Mouse (Mus musculus): Measurements from ENCODE around the gene Sf3b6.
"Not testable (repeated sequence)": the region's sequence is repeated elsewhere in the genome, so short reads cannot be mapped to it uniquely, and the experiment has no call there.

Gene Sf3b6
- long read RNA-seq, experiment 1, transcript Sf3b6-201 (4 exons, 1,180 nt): major isoform, 52 of 59 reads
- long read RNA-seq, experiment 1, partial matches to known transcripts: 1 of 59 reads
- long read RNA-seq, experiment 1, other reads (novel, unspliced or antisense): 5 of 59 reads
- long read RNA-seq, experiment 2, transcript Sf3b6-201 (4 exons, 1,180 nt): major isoform, 43 of 48 reads
- long read RNA-seq, experiment 2, partial matches to known transcripts: 0 of 48 reads
- long read RNA-seq, experiment 2, other reads (novel, unspliced or antisense): 4 of 48 reads

DNA sequence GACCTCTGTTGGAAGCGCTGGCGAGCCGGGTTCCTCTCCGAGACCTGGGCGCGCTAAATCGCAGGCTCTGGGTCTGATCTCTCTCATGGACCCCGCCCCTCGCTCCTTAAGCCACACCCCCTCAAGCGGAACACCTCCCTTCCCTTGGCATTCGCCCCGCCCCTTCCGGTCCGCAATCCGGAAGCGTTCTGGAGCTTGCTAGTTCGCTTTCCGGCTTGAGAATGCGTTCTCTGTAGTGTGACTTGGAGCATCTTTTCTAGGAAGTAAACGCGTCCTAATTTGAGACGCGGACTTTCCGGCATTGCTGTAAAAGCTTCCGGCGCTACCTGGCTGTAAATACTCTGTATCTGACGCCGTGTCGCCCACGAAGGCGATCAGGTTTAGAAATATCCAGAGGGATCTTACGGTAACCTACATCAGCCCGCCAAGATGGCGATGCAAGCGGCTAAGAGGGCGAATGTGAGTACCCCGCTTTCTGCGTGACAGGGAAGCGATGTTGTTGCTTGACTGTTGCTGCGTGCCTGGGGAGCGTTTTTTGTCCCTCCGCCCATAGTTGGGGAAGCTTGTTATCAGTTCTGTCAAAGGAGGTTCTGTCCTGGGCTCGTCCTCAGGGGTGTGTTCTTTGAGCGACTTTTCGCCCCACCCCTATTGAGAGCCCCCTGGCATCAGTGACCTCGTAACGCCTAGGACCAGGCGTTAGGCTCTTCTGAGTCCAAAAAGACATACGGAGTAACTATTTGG is at the start of gene Sf3b6:
TSS of gene Sf3b6 (plus strand) at position 184 of the 741 bp plus-strand sequence.
- intact Hi-C loops (cut with DNase I): no loop called here

DNA sequence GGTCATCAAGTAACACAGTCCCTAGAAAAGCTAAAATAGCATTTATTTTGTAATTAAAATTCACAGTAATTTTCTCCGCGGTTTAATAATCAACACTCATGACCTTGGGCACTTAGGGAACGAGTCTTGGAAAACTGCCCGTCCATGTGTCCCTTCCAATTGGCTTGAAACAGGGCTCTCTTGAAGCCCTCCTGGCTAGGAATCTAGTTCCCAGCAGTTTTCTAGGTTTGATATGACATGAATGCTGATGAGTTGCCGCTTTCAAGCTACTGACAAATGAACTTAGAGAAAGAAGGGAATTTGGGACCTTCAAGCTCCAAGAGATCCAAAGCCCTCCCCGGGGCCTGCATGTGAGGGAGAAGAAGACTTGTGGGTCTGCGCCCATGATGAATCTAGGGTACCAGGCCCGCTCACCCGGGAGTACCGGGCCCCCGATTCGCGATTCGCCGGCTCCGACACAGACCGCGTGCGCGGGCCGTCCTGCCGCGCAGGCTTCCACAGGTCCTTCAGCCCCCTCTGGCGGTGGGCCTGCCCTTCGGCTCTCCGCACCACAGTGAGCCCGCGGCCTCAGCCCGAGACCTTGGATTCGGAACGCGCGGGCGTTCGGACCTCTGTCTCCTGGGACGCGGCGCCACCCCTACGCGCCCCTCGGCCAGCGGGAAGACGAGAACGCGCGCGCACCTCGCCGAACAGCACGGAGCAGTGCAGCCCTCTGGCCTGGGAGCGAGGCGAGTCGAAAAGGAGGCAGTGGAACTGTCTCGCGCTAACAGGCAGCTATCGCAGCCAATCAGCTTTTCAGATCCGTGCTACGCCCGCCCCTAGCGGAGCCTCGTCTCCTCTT is 48.6 kb upstream of the Sf3b6 start, which contains the start of the genes Pfn4 and Fam228b:
TSS of gene Pfn4 (plus strand) at position 531 of the 841 bp plus-strand sequence.
TSS of gene Fam228b (minus strand) at position 776 of the 841 bp plus-strand sequence.
- intact Hi-C loops (cut with DNase I): loop anchor here (5.0 kb wide), 1 partner anchor 201 kb away; no protein-coding TSS in a partner anchor

DNA sequence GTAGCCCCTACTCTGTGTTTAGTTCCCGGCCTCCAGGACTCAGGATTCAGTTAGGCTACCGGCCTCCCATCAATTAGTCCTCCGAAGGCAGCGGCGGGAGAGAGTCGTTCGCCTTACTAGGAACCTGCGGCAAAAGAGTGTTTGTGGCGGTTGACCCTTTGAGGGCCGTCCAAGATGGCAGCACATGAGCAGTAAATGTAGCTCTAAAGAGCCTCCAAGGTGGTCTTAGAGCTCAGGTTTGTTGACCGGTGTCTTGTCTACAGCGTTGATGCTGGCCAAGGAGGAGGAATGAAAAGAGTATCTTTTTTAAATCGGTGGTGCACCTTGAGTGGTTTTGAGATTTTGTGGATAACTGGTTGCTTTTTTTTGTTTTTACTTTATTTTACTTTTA is 48.0 kb upstream of the Sf3b6 start:
- intact Hi-C loops (cut with DNase I): loop anchor here (5.0 kb wide), 1 partner anchor 202 kb away; no protein-coding TSS in a partner anchor

DNA sequence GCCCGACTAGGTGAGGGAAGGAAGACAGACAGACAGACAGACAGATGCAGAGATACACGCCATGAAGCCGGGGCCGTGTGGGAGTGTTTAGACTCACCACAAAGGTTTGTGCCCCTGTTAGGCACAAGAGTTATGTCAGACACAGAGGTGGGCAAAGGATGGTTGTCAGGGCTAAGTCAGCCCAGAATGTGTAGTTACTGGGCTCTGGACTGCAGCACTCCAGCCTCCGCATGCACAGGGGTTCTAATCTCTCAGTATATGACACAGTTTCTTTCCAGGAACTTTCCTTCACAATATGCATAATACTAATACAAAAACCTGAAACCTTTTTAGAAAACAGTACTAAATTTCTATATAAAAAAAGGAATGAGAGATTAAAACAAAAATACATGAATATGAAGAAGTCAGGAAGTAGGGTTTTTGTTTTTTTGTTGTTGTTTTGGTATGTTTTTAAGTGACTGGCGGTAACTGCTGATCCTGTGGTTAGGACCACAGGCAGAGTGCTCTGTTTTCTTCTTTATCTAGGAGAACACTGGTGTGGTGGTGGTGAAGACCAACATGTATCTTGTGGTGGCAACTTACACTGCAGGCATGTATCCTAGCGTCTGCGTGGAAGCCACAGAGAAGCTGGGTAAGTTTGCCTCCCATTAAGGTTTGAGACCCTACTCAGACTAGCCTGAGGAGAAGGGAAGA is 42.3 kb upstream of the Sf3b6 start:
- intact Hi-C loops (cut with DNase I): no loop called here

DNA sequence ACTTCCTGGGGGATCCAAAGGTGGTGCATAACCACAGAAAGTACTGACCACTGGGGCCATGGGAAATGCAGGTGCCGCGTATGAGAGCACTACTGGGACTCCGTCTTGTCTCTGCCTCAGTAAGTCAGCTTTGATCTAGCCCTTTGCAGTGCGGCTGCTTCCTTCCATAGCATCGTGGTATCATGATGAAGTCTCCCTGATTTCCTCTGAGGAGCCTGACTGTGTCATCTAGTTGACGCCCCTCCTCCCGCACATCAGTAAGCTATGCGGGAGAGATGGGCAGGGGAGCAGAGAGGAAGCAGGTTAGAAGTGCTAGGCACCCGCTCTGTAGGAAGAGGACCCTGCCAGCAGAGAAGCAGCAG is 41.8 kb upstream of the Sf3b6 start:
- intact Hi-C loops (cut with DNase I): no loop called here

DNA sequence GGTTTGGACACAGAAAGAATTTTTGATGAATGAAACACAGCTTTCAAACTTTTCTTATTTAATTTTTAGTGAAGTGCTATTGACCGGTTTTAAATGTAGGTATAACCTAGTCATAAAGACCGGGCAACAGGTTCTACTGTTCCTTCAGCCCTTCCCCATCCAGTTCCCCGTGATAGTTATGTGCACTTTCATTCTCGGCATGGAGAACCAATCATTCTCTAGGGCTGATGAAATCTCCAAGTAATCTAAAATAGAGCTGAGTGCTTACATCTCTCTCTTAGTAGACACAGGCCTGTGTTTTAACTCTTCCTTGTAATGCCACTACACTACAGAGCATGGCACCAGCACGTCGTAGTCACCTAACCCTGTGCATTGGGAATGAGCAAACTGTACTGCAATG is 39.6 kb upstream of the Sf3b6 start:
- intact Hi-C loops (cut with DNase I): no loop called here

DNA sequence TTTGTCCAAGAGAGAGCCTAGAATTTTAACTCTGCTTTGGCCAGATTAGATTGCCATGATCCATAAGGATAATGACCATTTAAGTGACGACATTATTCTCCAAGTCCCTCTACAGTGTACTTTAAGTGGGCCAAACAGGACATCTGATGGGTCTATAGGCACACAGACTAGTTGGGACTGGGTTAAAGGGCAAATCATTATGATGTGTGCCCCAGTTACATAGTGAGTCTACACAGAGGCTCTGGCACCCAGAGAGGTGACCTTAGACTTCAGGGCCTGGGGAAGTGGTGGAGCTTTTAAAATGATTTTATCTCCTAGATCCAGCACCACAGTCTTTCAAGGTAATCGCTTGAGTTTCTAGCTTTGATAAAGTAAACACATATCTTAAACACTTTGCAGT is 37.1 kb upstream of the Sf3b6 start:
- intact Hi-C loops (cut with DNase I): no loop called here

DNA sequence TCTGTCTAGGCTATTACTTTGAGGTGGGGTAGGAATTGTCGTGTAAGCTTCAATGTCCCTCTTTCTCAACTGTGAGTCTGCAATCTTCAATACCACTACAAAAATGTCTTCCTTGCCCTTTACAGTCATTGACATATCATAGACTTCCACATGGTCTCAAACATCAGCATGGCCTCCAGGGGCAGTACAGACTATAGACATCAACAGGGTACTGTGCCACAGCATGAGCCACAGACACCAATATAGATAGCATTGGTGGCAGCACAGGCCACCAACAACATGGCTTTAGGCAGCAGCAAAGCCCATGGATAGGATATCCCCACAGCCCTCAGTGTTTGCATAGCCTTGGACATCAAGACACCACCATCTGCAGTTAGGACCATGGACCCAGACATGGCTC is 36.1 kb upstream of the Sf3b6 start:
- intact Hi-C loops (cut with DNase I): no loop called here

DNA sequence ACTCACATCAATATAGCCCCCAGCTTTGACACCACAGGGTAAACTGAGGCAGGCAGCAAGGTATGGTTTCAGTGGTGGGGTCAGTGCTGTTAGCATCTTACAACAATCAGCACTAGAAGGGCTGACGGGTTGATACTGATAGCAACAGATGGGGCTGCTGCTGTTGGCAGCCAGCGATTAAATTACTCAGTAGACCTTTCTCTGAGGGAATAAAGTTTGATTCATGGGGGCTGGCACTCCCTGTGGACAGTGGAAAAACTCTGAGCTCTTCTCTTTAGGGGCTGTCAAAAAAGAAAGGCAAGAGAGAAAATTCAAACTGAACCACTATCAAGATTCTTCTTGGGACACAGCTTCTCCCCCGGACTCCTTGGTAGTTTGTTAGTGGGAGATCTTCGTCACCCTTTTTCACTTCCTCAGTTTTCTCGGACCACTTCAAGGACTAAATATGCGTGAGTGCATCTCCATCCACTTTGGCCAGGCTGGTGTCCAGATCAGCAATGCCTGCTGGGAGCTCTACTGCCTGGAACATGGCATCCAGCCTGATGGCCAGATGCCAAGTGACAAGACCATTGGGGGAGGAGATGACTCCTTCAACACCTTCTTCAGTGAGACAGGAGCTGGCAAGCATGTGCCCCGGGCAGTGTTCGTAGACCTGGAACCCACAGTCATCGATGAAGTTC is 35.5 kb upstream of the Sf3b6 start:
- intact Hi-C loops (cut with DNase I): not testable (repeated sequence)

DNA sequence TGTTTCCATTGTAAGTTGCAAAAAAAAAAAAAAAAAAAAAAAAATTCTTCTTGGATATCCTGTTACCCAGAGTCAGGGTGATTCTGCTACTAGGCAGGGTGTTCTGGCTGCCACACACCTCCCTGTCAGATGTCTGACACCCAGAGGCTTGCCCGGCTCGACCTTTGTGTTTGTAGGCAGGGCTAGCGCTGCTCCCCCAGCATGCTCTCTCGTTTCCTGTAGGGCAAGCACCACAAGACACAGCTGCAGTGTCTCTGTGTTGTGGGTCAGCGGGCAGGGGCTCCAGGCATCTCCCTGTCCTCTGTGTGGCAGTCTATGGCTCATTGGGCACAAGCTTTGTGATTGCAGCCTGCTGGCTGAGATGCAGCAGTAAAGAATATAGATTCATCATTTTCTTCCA is 33.7 kb upstream of the Sf3b6 start:
- intact Hi-C loops (cut with DNase I): no loop called here

DNA sequence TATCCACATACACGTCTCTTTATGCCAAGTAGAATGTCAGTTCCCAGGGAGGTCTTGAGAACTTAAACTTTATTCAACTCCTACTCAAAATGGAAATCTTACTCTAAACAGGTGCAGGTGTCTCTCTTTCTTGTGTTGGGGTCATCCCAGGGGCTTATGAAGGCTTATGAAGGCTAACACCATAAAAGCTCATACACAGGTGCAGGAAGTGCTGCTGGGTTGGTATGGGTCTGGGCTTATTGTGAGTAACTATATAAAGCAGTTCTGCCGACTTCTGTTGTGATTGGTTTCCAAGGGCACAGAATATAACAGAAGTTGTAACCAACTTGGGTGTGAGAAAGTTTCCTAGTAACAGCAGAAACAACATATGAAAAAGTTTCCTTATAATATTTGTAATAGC is 32.9 kb upstream of the Sf3b6 start:
- intact Hi-C loops (cut with DNase I): no loop called here

DNA sequence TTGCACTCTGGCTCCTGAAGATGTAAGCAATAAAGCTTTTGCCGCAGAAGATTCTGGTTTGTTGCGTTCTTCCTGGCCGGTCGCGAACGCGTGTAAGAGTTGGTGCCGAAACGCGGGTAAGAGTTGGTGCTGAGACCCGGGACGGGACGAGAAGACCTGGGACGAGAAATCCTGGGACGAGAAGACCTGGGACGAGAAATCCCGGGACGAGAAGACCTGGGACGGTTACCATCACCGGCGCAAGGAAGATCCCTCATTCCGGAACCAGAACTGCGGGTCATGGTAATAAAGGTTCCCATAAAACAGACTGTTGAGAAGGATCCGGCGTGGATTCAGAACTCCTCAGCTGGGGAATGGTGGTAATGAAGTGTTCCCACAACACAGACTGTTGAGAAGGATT is 29.2 kb upstream of the Sf3b6 start:
- intact Hi-C loops (cut with DNase I): not testable (repeated sequence)

DNA sequence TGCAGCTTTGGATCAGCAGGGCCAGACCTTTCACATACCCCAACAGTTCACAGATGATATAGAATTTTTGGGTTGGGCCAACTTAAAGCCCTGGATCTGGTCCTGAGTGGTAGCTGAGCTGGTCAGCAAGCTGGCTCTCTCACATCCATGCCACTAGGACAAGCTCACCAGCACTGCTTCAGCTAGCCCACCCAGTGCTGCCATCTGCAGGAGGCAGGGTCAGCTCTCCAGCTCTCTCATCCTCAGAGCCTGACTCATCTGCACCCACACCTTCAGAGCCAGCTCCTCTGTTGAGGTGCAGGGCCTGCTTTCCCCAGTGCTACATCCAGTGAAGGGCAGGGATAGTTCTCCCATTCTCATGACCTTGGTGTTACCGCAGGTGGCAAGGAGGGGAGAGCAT is 23.6 kb upstream of the Sf3b6 start:
- intact Hi-C loops (cut with DNase I): no loop called here

DNA sequence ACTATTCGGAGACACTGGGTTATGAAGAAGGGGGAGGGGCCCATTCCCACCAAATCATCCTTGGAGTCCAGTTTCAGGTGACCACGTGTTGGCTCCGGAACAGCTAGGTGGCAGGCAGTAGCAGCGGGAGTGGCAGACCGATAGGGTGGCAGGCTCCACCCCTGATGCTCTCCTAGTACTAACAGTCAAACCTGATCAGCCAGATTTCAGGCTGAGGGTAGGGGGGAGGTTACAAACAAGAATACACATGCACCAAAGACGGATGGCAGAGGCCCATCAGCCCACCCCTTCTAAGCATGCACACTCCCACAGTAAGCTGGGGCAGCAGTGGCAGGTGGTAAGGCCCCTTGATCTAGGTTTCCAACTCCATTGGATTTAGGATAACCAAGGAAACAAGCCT is 19.9 kb upstream of the Sf3b6 start:
- intact Hi-C loops (cut with DNase I): not testable (repeated sequence)

DNA sequence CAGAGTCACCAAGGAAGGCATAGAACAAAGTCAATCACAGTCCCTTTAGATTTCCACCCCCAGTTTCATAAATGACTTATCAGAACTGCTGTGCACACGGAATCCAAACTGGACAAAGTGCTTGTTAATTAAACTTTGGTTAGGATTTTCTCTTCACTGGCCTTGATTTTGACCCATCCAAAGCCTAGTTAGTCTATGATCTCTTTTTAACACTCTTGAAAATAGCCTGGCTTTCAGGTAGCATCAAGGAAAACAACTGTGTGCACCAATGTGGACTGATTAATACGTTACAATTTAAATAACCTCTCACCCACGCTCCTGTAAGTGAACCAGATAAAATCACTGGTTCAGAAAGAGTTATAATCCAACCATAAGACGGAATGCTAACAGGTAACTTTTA is 6.3 kb upstream of the Sf3b6 start:
- intact Hi-C loops (cut with DNase I): no loop called here

DNA sequence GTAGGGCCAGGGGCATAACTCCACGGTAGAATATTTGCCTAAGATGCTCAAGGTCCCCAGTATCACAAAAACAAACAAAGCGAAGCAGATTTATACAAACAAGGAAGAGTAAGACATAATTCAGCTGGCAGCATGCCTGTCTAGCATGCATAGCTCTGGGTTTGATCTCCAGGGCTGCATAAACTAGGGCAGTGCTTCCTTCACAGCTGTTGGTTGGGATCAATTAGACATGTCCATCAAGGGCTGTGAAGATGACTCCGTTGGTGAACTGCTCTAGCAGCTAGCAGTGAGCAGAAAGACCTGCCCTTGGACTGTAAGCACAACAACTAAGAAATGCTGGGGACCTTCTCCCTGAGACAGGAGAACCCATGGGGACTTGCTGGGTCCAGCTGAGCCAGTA is 5.6 kb upstream of the Sf3b6 start:
- intact Hi-C loops (cut with DNase I): no loop called here

DNA sequence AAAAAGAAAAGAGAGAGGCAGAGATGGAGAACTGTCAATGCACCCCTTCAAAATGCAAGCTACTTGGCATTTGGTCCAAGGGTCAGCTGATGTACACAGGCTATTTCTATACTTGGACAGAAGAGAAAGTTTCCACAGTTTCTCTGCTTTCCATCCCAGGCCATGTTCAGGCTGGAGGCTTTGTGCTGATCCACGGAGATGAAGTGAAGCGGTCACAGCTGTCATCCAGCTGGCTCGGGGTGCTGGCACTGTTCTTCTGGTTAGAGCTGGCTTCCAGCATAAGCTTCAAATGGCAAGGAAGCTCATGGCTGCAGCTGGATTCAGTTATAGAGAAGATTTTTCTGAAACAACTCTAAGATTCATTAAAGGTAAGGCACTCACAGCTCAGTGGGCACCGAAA is 3.7 kb upstream of the Sf3b6 start:
- intact Hi-C loops (cut with DNase I): no loop called here

DNA sequence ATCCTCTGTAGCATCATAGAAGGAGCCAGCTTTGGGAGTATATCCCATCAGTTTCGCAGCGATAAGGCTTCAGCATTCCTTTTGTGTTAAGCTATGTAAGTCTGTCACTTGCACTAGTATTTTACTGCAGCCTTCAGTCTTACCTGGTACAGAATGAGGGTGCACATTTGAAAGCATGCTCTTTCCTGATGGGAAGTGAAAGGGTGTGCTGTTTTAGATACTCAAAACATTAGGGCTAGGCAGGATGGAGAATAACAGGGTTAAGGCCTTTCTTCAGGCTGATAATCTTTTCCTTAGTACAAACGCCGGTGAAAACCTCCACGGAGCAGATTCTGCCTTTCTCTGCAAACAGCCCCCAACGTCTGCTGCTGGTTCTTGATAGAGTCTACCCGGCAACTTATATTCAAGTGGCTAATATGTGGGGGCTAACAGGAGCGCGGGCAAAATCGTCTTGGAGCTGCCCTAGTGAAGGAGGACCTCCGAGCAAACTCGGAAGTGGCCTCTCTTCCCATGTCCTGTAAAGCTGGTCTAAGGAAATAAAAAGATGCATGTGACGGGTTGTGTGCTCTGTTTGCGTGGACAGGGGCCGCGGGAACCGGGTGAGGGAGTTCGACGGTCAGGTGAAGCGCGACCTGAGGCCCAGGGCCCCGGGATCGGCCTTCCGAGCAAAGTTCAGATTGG is 524 bp upstream of the Sf3b6 start:
- intact Hi-C loops (cut with DNase I): no loop called here

DNA sequence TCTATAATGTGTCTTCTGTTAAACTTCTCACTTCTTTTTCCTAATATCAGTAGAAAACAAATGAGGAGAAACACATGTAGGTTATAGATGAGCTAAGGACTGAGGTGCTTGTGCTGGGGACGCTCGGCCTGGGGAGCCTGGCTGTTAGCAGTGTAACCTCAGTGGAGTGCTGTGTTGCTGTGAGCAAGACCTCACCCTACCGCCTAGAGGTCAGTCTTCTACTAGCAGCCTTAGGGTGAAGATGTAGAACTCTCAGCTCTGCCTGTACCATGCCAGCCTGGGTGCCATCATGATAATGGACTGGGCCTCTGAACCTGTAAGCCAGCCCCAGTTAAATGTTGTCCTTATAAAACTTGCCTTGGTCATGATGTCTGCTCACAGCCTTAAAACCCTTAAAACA is 9.9 kb downstream of the Sf3b6 start:
- intact Hi-C loops (cut with DNase I): no loop called here

DNA sequence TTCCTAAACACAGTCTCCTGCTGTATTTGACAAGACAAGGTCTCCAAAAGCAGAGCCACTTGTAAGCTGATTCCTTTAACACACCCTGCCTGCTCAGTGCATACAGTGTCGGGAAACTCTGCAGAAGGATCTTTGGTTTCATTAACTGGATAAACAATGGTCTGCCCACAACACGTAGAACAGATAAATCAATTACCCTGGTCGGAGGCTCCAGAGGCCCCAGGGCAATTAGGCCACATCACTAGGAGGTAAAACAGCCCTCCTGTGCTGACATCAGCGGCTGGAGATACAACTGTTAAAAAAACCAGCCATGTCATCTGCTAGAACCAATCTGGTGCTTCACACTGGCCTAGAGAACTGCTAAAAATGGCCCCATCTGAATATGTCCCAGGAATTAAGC is 19.6 kb downstream of the Sf3b6 start:
- intact Hi-C loops (cut with DNase I): no loop called here
